Mouse (Mus musculus) left cerebral cortex, adult 6 months (tissue): Measurements from ENCODE around the gene Gm13271. TPM values are rescaled to one million over a fixed set of nuclear protein-coding genes. Genes with fewer than 3 reads are reported as not detected.

Source experiments
- long read RNA-seq, 2 experiments: library from polyadenylated mRNA; unstranded; transcript quantifications; one replicate each; pipeline ENCODE4 v2.0.0; 2019 to 2020
- polyA plus RNA-seq: library from polyadenylated mRNA; unstranded; fragments of <200 nt; fragmentation: Nextera tagmentation; gene quantifications from 2 replicates; pipeline ENCODE4 v1.2.3, GENCODE M21; 2021

Gene Gm13271
- not detected in 2 replicates for polyA plus RNA-seq
- long read RNA-seq, experiment 1, result 0 reads
- long read RNA-seq, experiment 2, result 0 reads

DNA sequence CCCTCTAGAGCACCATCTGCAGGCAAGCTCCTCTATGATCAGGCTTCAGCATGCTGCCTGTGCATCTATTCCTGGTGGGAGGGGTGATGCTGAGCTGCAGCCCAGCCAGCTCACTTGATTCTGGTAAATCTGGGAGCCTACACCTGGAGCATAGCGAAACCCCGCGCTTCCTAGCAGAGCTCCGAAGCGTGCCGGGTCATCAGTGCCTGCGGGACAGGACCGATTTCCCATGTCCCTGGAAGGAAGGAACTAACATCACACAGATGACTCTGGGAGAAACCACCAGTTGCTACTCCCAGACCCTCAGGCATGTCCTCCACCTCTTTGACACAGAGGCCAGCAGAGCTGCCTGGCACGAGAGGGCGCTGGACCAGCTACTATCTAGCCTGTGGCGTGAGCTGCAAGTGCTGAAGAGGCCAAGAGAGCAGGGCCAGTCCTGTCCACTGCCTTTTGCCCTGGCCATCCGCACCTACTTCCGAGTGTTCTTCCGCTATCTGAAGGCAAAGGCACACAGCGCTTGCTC, at the start of gene Gm13271:
Gm13271 (plus strand) TSS at position 51 of the 523 bp plus-strand sequence.

DNA sequence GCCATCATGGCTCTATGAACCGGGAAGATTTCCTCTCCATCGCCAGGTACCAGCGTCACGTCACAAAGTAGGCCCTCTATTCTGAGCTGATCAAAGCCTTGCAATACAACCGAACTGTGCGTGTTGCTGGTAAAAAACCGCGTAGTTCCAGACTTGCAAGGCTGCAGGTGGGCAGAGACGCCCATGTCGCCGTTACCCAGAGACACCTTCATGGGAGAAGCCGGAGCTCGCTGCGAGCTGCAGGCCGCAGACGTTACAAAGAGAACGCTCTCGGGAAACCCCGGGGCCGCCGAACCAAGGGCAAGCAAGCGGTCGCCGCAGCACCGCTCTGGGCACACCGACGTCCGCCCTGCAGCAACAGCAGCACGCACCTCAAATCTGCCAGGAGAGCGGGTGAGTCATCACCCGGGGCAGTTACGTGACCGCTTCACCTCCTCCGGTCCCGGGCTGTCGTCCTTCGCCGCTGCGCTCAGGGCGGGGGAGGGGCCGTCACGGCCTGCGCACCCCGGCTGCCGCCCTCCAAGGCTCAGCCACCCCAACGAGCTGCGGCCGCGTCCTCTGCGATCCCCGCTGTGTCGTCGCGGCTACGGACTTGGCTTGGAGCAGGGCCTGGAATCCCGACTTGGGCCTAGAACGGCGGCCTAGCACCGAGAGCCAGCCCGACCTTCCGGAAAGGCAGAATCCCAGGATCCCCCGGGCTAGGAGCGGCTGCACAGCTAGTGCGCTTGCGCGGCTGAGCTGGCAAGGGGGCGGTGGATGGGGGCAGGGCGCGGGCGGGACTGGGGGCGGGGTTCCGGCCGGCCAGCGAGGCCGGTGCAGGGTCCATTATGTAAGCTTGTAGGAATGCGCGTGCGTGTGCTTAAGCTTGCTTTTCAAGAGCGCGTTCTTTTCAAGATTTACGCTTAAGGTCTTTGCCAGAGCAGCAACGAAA, 32.6 kb upstream of the Gm13271 start, which contains the start of the genes Gm26566 and Klhl9:
Gm26566 (plus strand) TSS at position 15 of the 931 bp plus-strand sequence.
Klhl9 (minus strand) TSS at position 675 of the 931 bp plus-strand sequence.

DNA sequence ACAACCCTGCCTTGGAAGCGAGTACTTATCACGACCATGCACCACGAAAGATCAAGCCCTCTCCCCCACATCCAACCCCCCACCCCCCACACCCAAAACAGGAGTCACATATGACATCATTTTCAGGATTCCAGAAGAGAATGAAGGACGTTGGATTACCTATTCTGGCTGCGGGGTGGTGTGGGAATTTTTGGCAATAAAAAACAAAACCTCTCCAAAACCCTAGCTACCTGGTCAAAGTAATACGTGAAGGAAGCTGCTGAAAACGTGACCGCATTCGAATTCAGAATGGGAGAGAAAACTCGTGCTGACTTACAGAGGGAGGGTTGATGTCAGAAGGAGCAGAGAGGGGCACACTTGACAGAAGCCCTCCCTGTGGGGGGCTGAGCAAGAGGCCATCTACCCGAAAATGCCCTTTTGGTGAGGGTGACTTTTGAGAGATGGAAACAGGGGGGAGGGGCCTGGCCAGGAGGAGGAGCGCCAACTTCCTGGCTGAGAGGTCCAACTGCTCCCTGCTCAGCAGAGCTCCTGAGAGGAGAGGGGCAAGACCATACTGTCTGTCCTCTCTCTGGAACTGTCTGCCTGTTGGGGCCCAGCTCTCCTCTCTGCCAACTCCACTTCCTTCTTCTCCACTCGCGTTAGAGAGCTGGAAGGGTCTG, 5.1 kb downstream of the Gm13271 start, which contains the start of gene Gm13283:
Gm13283 (plus strand) TSS at position 510 of the 659 bp plus-strand sequence.

DNA sequence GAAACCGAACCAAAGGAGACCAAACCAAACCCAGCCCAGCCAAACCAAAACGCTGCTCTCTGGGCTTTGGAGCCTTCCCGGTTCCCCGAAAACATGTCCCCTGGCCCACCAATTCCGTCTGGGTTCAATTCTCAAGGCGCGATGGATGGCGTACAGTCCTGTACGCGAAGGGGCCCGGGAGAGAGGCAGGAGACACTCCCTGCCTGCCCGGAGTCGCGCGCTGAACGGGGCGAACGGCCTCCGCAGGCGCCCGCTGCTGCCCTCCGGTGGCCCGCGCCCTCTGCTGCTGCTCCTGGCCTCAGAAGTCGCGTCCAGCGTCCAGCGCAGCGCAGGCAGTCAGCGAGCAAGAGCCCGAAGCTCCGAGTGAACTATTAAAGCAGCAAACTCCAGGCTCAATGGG, 18.9 kb downstream of the Gm13271 start, which contains the start of gene Gm13290:
Gm13290 (plus strand) TSS at position 301 of the 400 bp plus-strand sequence.

DNA sequence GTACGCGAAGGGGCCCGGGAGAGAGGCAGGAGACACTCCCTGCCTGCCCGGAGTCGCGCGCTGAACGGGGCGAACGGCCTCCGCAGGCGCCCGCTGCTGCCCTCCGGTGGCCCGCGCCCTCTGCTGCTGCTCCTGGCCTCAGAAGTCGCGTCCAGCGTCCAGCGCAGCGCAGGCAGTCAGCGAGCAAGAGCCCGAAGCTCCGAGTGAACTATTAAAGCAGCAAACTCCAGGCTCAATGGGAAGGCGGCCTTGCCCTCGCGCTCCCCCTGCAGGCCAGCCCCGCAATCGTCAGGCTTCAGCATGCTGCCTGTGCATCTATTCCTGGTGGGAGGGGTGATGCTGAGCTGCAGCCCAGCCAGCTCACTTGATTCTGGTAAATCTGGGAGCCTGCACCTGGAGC, 22.0 kb downstream of the Gm13271 start, which contains the start of gene Gm13289:
Gm13289 (plus strand) TSS at position 301 of the 400 bp plus-strand sequence.

DNA sequence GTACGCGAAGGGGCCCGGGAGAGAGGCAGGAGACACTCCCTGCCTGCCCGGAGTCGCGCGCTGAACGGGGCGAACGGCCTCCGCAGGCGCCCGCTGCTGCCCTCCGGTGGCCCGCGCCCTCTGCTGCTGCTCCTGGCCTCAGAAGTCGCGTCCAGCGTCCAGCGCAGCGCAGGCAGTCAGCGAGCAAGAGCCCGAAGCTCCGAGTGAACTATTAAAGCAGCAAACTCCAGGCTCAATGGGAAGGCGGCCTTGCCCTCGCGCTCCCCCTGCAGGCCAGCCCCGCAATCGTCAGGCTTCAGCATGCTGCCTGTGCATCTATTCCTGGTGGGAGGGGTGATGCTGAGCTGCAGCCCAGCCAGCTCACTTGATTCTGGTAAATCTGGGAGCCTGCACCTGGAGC, 24.9 kb downstream of the Gm13271 start, which contains the start of gene Gm13272:
Gm13272 (plus strand) TSS at position 301 of the 400 bp plus-strand sequence.

DNA sequence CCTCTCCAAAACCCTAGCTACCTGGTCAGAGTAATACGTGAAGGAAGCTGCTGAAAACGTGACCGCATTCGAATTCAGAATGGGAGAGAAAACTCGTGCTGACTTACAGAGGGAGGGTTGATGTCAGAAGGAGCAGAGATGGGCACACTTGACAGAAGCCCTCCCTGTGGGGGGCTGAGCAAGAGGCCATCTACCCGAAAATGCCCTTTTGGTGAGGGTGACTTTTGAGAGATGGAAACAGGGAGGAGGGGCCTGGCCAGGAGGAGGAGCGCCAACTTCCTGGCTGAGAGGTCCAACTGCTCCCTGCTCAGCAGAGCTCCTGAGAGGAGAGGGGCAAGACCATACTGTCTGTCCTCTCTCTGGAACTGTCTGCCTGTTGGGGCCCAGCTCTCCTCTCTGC, 27.2 kb downstream of the Gm13271 start, which contains the start of gene Ifnz:
Ifnz (plus strand) TSS at position 301 of the 400 bp plus-strand sequence.

DNA sequence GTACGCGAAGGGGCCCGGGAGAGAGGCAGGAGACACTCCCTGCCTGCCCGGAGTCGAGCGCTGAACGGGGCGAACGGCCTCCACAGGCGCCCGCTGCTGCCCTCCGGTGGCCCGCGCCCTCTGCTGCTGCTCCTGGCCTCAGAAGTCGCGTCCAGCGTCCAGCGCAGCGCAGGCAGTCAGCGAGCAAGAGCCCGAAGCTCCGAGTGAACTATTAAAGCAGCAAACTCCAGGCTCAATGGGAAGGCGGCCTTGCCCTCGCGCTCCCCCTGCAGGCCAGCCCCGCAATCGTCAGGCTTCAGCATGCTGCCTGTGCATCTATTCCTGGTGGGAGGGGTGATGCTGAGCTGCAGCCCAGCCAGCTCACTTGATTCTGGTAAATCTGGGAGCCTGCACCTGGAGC, 30.7 kb downstream of the Gm13271 start, which contains the start of gene Gm13276:
Gm13276 (plus strand) TSS at position 301 of the 400 bp plus-strand sequence.

DNA sequence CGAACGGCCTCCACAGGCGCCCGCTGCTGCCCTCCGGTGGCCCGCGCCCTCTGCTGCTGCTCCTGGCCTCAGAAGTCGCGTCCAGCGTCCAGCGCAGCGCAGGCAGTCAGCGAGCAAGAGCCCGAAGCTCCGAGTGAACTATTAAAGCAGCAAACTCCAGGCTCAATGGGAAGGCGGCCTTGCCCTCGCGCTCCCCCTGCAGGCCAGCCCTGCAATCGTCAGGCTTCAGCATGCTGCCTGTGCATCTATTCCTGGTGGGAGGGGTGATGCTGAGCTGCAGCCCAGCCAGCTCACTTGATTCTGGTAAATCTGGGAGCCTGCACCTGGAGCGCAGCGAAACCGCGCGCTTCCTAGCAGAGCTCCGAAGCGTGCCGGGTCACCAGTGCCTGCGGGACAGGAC, 33.7 kb downstream of the Gm13271 start, which contains the start of gene Gm13277:
Gm13277 (plus strand) TSS at position 231 of the 400 bp plus-strand sequence.

DNA sequence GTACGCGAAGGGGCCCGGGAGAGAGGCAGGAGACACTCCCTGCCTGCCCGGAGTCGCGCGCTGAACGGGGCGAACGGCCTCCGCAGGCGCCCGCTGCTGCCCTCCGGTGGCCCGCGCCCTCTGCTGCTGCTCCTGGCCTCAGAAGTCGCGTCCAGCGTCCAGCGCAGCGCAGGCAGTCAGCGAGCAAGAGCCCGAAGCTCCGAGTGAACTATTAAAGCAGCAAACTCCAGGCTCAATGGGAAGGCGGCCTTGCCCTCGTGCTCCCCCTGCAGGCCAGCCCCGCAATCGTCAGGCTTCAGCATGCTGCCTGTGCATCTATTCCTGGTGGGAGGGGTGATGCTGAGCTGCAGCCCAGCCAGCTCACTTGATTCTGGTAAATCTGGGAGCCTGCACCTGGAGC, 36.6 kb downstream of the Gm13271 start, which contains the start of gene Gm13278:
Gm13278 (plus strand) TSS at position 301 of the 400 bp plus-strand sequence.

DNA sequence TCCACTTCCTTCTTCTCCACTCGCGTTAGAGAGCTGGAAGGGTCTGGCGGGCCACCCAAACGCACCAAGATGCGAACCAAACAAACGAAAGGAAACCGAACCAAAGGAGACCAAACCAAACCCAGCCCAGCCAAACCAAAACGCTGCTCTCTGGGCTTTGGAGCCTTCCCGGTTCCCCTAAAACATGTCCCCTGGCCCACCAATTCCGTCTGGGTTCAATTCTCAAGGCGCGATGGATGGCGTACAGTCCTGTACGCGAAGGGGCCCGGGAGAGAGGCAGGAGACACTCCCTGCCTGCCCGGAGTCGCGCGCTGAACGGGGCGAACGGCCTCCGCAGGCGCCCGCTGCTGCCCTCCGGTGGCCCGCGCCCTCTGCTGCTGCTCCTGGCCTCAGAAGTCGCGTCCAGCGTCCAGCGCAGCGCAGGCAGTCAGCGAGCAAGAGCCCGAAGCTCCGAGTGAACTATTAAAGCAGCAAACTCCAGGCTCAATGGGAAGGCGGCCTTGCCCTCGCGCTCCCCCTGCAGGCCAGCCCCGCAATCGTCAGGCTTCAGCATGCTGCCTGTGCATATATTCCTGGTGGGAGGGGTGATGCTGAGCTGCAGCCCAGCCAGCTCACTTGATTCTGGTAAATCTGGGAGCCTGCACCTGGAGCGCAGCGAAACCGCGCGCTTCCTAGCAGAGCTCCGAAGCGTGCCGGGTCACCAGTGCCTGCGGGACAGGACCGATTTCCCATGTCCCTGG, 39.4 kb downstream of the Gm13271 start, which contains the start of gene Gm13275:
Gm13275 (plus strand) TSS at position 552 of the 740 bp plus-strand sequence.

DNA sequence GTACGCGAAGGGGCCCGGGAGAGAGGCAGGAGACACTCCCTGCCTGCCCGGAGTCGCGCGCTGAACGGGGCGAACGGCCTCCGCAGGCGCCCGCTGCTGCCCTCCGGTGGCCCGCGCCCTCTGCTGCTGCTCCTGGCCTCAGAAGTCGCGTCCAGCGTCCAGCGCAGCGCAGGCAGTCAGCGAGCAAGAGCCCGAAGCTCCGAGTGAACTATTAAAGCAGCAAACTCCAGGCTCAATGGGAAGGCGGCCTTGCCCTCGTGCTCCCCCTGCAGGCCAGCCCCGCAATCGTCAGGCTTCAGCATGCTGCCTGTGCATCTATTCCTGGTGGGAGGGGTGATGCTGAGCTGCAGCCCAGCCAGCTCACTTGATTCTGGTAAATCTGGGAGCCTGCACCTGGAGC, 42.4 kb downstream of the Gm13271 start, which contains the start of gene Gm13279:
Gm13279 (plus strand) TSS at position 301 of the 400 bp plus-strand sequence.

DNA sequence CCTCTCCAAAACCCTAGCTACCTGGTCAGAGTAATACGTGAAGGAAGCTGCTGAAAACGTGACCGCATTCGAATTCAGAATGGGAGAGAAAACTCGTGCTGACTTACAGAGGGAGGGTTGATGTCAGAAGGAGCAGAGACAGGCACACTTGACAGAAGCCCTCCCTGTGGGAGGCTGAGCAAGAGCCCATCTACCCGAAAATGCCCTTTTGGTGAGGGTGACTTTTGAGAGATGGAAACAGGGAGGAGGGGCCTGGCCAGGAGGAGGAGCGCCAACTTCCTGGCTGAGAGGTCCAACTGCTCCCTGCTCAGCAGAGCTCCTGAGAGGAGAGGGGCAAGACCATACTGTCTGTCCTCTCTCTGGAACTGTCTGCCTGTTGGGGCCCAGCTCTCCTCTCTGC, 44.7 kb downstream of the Gm13271 start, which contains the start of gene Gm13285:
Gm13285 (plus strand) TSS at position 301 of the 400 bp plus-strand sequence.

DNA sequence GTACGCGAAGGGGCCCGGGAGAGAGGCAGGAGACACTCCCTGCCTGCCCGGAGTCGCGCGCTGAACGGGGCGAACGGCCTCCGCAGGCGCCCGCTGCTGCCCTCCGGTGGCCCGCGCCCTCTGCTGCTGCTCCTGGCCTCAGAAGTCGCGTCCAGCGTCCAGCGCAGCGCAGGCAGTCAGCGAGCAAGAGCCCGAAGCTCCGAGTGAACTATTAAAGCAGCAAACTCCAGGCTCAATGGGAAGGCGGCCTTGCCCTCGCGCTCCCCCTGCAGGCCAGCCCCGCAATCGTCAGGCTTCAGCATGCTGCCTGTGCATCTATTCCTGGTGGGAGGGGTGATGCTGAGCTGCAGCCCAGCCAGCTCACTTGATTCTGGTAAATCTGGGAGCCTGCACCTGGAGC, 48.3 kb downstream of the Gm13271 start, which contains the start of gene Gm13287:
Gm13287 (plus strand) TSS at position 301 of the 400 bp plus-strand sequence.

Other genes with a start within 250 kb of the Gm13271 start
- gene Ifnb1, start 232.1 kb upstream of the Gm13271 start, polyA plus RNA-seq, result not detected in 2 replicates
- gene Ifna15, start 196.6 kb upstream of the Gm13271 start, polyA plus RNA-seq, result not detected in 2 replicates
- gene Ifna14, start 183.1 kb upstream of the Gm13271 start, polyA plus RNA-seq, result not detected in 2 replicates
- not detected in 2 replicates for gene Ifna9, start 162.5 kb upstream of the Gm13271 start, polyA plus RNA-seq
- not detected in 2 replicates for gene Ifna12, start 151.5 kb upstream of the Gm13271 start, polyA plus RNA-seq
- gene C87499, start 120.5 kb upstream of the Gm13271 start, polyA plus RNA-seq, result not detected in 2 replicates
- gene Ifna13, start 110.4 kb upstream of the Gm13271 start, polyA plus RNA-seq, result not detected in 2 replicates
- not detected in 2 replicates for gene Ifna16, start 77.9 kb upstream of the Gm13271 start, polyA plus RNA-seq
- gene Ifna2, start 71.0 kb upstream of the Gm13271 start, polyA plus RNA-seq, result not detected in 2 replicates
- not detected in 2 replicates for gene Ifnab, start 63.5 kb upstream of the Gm13271 start, polyA plus RNA-seq
- 1.0 and 1.5 TPM in 2 replicates for gene Gm26566, start 33.1 kb upstream of the Gm13271 start, polyA plus RNA-seq
- gene Klhl9, start 32.4 kb upstream of the Gm13271 start, polyA plus RNA-seq, result 57.9 and 73.6 TPM in 2 replicates
- not detected in 2 replicates for gene Gm13283, start 5.3 kb downstream of the Gm13271 start, polyA plus RNA-seq
- not detected in 2 replicates for gene Gm13290, start 19.0 kb downstream of the Gm13271 start, polyA plus RNA-seq
- not detected in 2 replicates for gene Gm13289, start 22.1 kb downstream of the Gm13271 start, polyA plus RNA-seq
- not detected in 2 replicates for gene Gm13272, start 25.0 kb downstream of the Gm13271 start, polyA plus RNA-seq
- gene Ifnz, start 27.3 kb downstream of the Gm13271 start, polyA plus RNA-seq, result not detected in 2 replicates
- gene Gm13276, start 30.8 kb downstream of the Gm13271 start, polyA plus RNA-seq, result not detected in 2 replicates
- gene Gm13277, start 33.8 kb downstream of the Gm13271 start, polyA plus RNA-seq, result not detected in 2 replicates
- not detected in 2 replicates for gene Gm13278, start 36.7 kb downstream of the Gm13271 start, polyA plus RNA-seq
- not detected in 2 replicates for gene Gm13275, start 39.6 kb downstream of the Gm13271 start, polyA plus RNA-seq
- gene Gm13279, start 42.5 kb downstream of the Gm13271 start, polyA plus RNA-seq, result not detected in 2 replicates
- not detected in 2 replicates for gene Gm13285, start 44.8 kb downstream of the Gm13271 start, polyA plus RNA-seq
- gene Gm13287, start 48.4 kb downstream of the Gm13271 start, polyA plus RNA-seq, result not detected in 2 replicates
- gene Gm13288, start 50.7 kb downstream of the Gm13271 start, polyA plus RNA-seq, result not detected in 2 replicates
- gene Ifna7, start 61.4 kb downstream of the Gm13271 start, polyA plus RNA-seq, result not detected in 2 replicates
- not detected in 2 replicates for gene Ifna11, start 65.1 kb downstream of the Gm13271 start, polyA plus RNA-seq
- gene Ifna6, start 72.5 kb downstream of the Gm13271 start, polyA plus RNA-seq, result not detected in 2 replicates
- gene Ifna5, start 80.7 kb downstream of the Gm13271 start, polyA plus RNA-seq, result not detected in 2 replicates
- gene Ifna4, start 87.0 kb downstream of the Gm13271 start, polyA plus RNA-seq, result not detected in 2 replicates
- not detected in 2 replicates for gene Ifna1, start 95.2 kb downstream of the Gm13271 start, polyA plus RNA-seq
- gene Ifne, start 125.3 kb downstream of the Gm13271 start, polyA plus RNA-seq, result not detected in 2 replicates